Mouse (Mus musculus) heart, postnatal 0 days (tissue): Measurements from ENCODE around the gene Pcbp3. TPM values are rescaled to one million over a fixed set of nuclear protein-coding genes. Genes with fewer than 3 reads are reported as not detected.

Experiments
- ATAC-seq: fragments of 200-750 bp; cut with Nextera tagmentation; 2 replicates; pipeline ENCODE4 v1.8.0; 2017; ENCODE audit warnings: low read depth, moderate number of reproducible peaks, moderate library complexity; ENCODE audit not compliant: insufficient read depth
- DNase-seq: peaks from one replicate; pipeline ENCODE4 v3.0.0-alpha.2; 2016; ENCODE audit warnings: low spot score
- H3K27ac ChIP-seq: fragments of 300-500 bp; sonication (generic); 2 replicates; pipeline ENCODE4 v1.5.1; 2014; ENCODE audit warnings: low read depth, mild to moderate bottlenecking
- H3K27me3 ChIP-seq: fragments of 300-500 bp; sonication (generic); 2 replicates; pipeline ENCODE4 v1.6.1; 2014; ENCODE audit warnings: low read length, mixed read lengths; ENCODE audit not compliant: control insufficient read depth, insufficient read depth
- H3K36me3 ChIP-seq: fragments of 300-500 bp; sonication (generic); replicated peaks from 2 replicates; pipeline ENCODE4 v1.6.1; 2014; ENCODE audit warnings: low read length, mixed read lengths; ENCODE audit not compliant: control insufficient read depth, insufficient read depth
- H3K4me1 ChIP-seq: fragments of 300-500 bp; sonication (generic); 2 replicates; pipeline ENCODE4 v1.6.1; 2014; ENCODE audit warnings: antibody characterized with exemption; ENCODE audit not compliant: control insufficient read depth, insufficient read depth
- H3K4me2 ChIP-seq: fragments of 300-500 bp; sonication (generic); 2 replicates; pipeline ENCODE4 v1.6.1; 2014; ENCODE audit warnings: low read depth, mild to moderate bottlenecking, low read length, moderate library complexity
- H3K4me3 ChIP-seq: fragments of 300-500 bp; sonication (generic); 2 replicates; pipeline ENCODE4 v1.5.1; 2014; ENCODE audit warnings: low read depth, low read length
- H3K9ac ChIP-seq: fragments of 300-500 bp; sonication (generic); replicated peaks from 2 replicates; pipeline ENCODE4 v1.6.1; 2014; ENCODE audit warnings: low read depth, low read length, mixed read lengths
- H3K9me3 ChIP-seq: fragments of 300-500 bp; sonication (generic); replicated peaks from 2 replicates; pipeline ENCODE4 v1.6.1; 2016; ENCODE audit warnings: low read length; ENCODE audit not compliant: control insufficient read depth
- CTCF ChIP-seq: IDR thresholded peaks from 2 replicates; pipeline ENCODE4 v1.5.1; 2016; ENCODE audit warnings: antibody characterized with exemption, control low read depth, low read depth
- EP300 ChIP-seq: IDR thresholded peaks from 2 replicates; pipeline ENCODE4 v1.6.1; 2016; ENCODE audit warnings: antibody characterized with exemption, low read depth
- WGBS: fragments of 180-500 bp; shearing (Covaris S2); extraction: QIAGEN DNeasy Blood & Tissue Kit; methylation state at CpG from one replicate; pipeline ENCODE4 v1.1.7; 2014; 5-methylcytosine and 5-hydroxymethylcytosine counted together
- polyA plus RNA-seq: library from polyadenylated mRNA; unstranded; fragments of >200 nt; fragmentation: Nextera tagmentation; extraction: Ambion mirVana; gene quantifications from 2 replicates; pipeline ENCODE4 v1.2.1, GENCODE M21; 2015
- total RNA-seq: library from RNA; depleted of rRNA; stranded (reverse); fragments of >200 nt; gene quantifications from 2 replicates; pipeline ENCODE4 v1.2.3, GENCODE M21; 2014; ENCODE audit warnings: low replicate concordance; rRNA removed

The Pcbp3 gene
- total and polyA plus RNA-seq, 2 experiments from 2014 or later = 5.6 to 5.9 TPM

DNA sequence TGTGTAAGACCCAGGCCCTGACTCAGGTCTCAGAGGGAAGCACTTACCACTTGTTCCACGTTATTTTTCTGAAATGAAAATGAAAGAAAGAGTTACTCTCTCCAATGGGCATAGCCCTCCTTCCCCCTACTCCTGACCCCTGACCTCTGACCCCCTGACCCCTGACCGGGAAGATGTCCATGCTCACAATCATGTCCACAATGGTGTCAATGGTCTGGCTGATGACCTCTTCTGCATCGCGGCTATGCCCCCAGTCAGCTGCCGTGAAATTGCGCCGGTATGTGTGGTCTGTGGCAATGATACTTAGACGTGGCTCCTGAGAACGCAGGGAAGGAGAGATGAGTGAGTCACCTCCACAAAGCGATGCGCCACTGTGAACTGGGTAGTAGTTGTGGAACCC, 240.5 kb downstream of the Pcbp3 start:
- Histone ChIP-seq H3K4me2 (no peak overlapping the region), H3K9ac (no peak overlapping the region), H3K27ac (no peak overlapping the region), H3K4me1 (no peaks in the 10 kb centered on the region; the same call in 1 of the 2 replicates), H3K4me3 (no peak overlapping the region), H3K9me3 (no peaks in the 10 kb centered on the region), H3K36me3 (peaks cover 16% of the 10 kb centered on the region; the same call in 1 of the 2 replicates), H3K27me3 (no peaks in the 10 kb centered on the region)
- ATAC-seq = no peak
- no peak for DNase-seq
- no peak for TF ChIP-seq CTCF
- no peak for TF ChIP-seq EP300
- 82% methylated on average over 11 of the region's 11 CpGs for WGBS

- WGBS = 88% methylated on average over 4 of the region's 4 CpGs
- H3K9ac ChIP-seq = no peak overlapping the region
- DNase-seq (no peak), ATAC-seq (no peak)
- no peak overlapping the region for H3K4me2 ChIP-seq
- H3K27ac ChIP-seq = no peak overlapping the region
- TF ChIP-seq EP300 (no peak), CTCF (no peak)
- H3K9me3 ChIP-seq = no peaks in the 10 kb centered on the region
- no peak overlapping the region for H3K4me3 ChIP-seq
- no peaks in the 10 kb centered on the region for H3K27me3 ChIP-seq
- no peaks in the 10 kb centered on the region for H3K4me1 ChIP-seq
- peaks cover 25% of the 10 kb centered on the region for H3K36me3 ChIP-seq
Observed at GRCm38 (mm10) chr10:76717631-76718030, 244.1 kb downstream of the Pcbp3 start.

DNA sequence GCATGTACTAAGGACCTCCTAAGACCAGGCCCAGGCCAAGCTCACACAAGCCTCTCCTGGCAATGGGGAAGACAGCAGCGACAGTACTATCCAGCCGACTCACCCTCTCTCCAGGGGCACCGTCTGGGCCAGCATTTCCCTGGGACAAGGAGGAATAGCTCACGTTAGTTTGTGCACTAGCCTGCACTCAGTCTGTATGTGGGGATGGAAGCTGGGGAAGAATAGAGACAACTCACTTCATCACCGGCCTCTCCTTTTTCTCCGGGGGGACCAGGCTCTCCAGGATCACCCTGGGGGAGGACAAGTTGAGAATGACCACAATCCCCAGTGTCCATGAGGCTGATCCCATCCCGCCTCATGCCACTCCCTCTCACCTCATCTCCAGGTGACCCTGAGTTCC, 244.7 kb downstream of the Pcbp3 start:
- ATAC-seq = no peak
- Histone ChIP-seq H3K9me3 (no peaks in the 10 kb centered on the region), H3K4me1 (no peaks in the 10 kb centered on the region), H3K27me3 (no peaks in the 10 kb centered on the region), H3K4me3 (no peak overlapping the region), H3K36me3 (peaks cover 23% of the 10 kb centered on the region), H3K27ac (no peak overlapping the region), H3K4me2 (no peak overlapping the region), H3K9ac (no peak overlapping the region)
- TF ChIP-seq EP300 = no peak
- no peak for TF ChIP-seq CTCF
- 84% methylated on average over 7 of the region's 7 CpGs for WGBS
- DNase-seq = no peak

- H3K36me3 ChIP-seq = peaks cover 20% of the 10 kb centered on the region
- DNase-seq = no peak
- H3K9ac ChIP-seq = no peak overlapping the region
- no peaks in the 10 kb centered on the region for H3K4me1 ChIP-seq
- TF ChIP-seq CTCF (no peak), EP300 (no peak)
- no peaks in the 10 kb centered on the region for H3K27me3 ChIP-seq
- no peaks in the 10 kb centered on the region for H3K9me3 ChIP-seq
- no peak overlapping the region for H3K4me2 ChIP-seq
- no peak overlapping the region for H3K27ac ChIP-seq
- no peak for ATAC-seq
- H3K4me3 ChIP-seq = no peak overlapping the region
- 61% methylated on average over 7 of the region's 7 CpGs for WGBS
Observed at GRCm38 (mm10) chr10:76714303-76714702, 247.4 kb downstream of the Pcbp3 start.

GRCm38 (mm10) chr10:76712500-76712899, 249.2 kb downstream of the Pcbp3 start:
- 86% methylated on average over 3 of the region's 3 CpGs for WGBS
- Histone ChIP-seq H3K27ac (no peak overlapping the region), H3K4me3 (no peak overlapping the region), H3K4me1 (no peaks in the 10 kb centered on the region), H3K9me3 (no peaks in the 10 kb centered on the region), H3K36me3 (peaks cover 27% of the 10 kb centered on the region), H3K4me2 (no peak overlapping the region), H3K27me3 (no peaks in the 10 kb centered on the region), H3K9ac (no peak overlapping the region)
- no peak for DNase-seq
- ATAC-seq = no peak
- no peak for TF ChIP-seq EP300
- no peak for TF ChIP-seq CTCF

Other genes starting within 250 kb of the Pcbp3 start
- gene Col6a1, start 235.7 kb downstream of the Pcbp3 start, total RNA-seq = 97.3 and 142 TPM in 2 replicates
- gene Col6a1, start 235.7 kb downstream of the Pcbp3 start, polyA plus RNA-seq = 68.6 and 69.7 TPM in 2 replicates
- gene Slc19a1, start 70.4 kb upstream of the Pcbp3 start, total RNA-seq = 6.2 and 8.5 TPM in 2 replicates
- 7.1 and 8.2 TPM in 2 replicates for gene Slc19a1, start 70.4 kb upstream of the Pcbp3 start, polyA plus RNA-seq
- gene Col18a1, start 204.7 kb upstream of the Pcbp3 start, total RNA-seq = 130 and 133 TPM in 2 replicates
- 40.6 and 47.3 TPM in 2 replicates for gene Col18a1, start 204.7 kb upstream of the Pcbp3 start, polyA plus RNA-seq